Mouse (Mus musculus) midbrain, embryonic 12.5 days (tissue): Measurements from ENCODE around the gene Dcaf12. TPM values are rescaled to one million over a fixed set of nuclear protein-coding genes. Genes with fewer than 3 reads are reported as not detected.
A peak's percentile ranks its signal among the peaks of the same experiment; 100 is the strongest.

Experiments used
- ATAC-seq: fragments of 200-750 bp; cut with Nextera tagmentation; 2 replicates; pipeline ENCODE4 v1.8.0; 2017; ENCODE audit warnings: low read depth, moderate TSS enrichment, moderate library complexity; ENCODE audit not compliant: low FRiP score
- H3K27ac ChIP-seq: fragments of 300-500 bp; sonication (generic); replicated peaks from 2 replicates; pipeline ENCODE4 v1.5.1; 2016; ENCODE audit warnings: mild to moderate bottlenecking
- H3K27me3 ChIP-seq: fragments of 300-500 bp; sonication (generic); 2 replicates; pipeline ENCODE4 v1.6.1; 2016; ENCODE audit warnings: mild to moderate bottlenecking
- H3K36me3 ChIP-seq: fragments of 300-500 bp; sonication (generic); 2 replicates; pipeline ENCODE4 v1.6.1; 2016
- H3K4me1 ChIP-seq: fragments of 300-500 bp; sonication (generic); 2 replicates; pipeline ENCODE4 v1.6.1; 2016
- H3K4me2 ChIP-seq: fragments of 300-500 bp; sonication (generic); replicated peaks from 2 replicates; pipeline ENCODE4 v1.6.1; 2016; ENCODE audit warnings: mild to moderate bottlenecking, moderate library complexity
- H3K4me3 ChIP-seq: fragments of 300-500 bp; sonication (generic); 2 replicates; pipeline ENCODE4 v1.5.1; 2016; ENCODE audit warnings: mild to moderate bottlenecking
- H3K9ac ChIP-seq: fragments of 300-500 bp; sonication (generic); replicated peaks from 2 replicates; pipeline ENCODE4 v1.6.1; 2016; ENCODE audit warnings: mild to moderate bottlenecking, moderate library complexity
- H3K9me3 ChIP-seq: fragments of 300-500 bp; sonication (generic); 2 replicates; pipeline ENCODE4 v1.6.1; 2016; ENCODE audit warnings: mild to moderate bottlenecking
- WGBS: fragments of 180-500 bp; shearing (Covaris S2); methylation state at CpG from one replicate; pipeline ENCODE4 v1.1.7; 2016; 5-methylcytosine and 5-hydroxymethylcytosine counted together
- polyA plus RNA-seq: library from polyadenylated mRNA; unstranded; fragments of >200 nt; fragmentation: Nextera tagmentation; extraction: Ambion mirVana; gene quantifications from 2 replicates; pipeline ENCODE4 v1.2.1, GENCODE M21; 2016

Gene Dcaf12
- polyA plus RNA-seq, 1 experiment from 2014 or later: 73.1 TPM

DNA sequence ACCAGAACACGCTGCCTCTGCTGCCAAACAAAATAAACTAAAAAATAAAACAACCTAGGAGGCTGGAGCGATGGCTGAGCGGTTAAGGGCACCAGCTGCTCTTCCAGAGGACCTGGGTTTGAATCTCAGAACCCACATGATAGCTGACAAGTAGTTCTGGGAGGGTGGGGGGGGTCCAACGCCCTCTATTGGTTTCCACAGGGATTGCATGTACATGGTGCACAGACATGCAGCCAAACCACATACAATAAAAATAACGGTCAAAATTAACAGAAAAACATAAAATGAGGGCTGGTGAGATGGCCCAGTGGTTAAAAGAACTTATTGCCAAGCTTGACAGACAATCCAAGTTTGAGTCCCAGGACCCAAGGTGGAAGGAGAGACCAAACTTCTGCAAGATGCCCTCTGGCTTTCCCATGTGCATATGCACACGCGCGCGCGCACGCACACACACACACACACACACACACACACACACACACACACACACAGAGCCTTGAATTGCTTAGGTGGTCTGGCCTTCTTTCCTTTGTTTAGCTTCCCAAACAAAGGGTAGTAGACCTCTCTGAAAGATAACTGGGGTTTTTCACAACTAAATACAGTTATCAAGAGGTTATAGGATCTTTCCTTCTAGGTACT lies 26.3 kb upstream of the Dcaf12 start:
- ATAC-seq: no peak
- Histone ChIP-seq H3K36me3 (no peaks in the 10 kb centered on the region), H3K27ac (no peak overlapping the region), H3K4me1 (no peaks in the 10 kb centered on the region), H3K4me2 (no peak overlapping the region), H3K27me3 (no peaks in the 10 kb centered on the region), H3K4me3 (no peak overlapping the region), H3K9me3 (no peaks in the 10 kb centered on the region), H3K9ac (no peak overlapping the region)
- 82% methylated on average over 11 of the region's 11 CpGs for WGBS

DNA sequence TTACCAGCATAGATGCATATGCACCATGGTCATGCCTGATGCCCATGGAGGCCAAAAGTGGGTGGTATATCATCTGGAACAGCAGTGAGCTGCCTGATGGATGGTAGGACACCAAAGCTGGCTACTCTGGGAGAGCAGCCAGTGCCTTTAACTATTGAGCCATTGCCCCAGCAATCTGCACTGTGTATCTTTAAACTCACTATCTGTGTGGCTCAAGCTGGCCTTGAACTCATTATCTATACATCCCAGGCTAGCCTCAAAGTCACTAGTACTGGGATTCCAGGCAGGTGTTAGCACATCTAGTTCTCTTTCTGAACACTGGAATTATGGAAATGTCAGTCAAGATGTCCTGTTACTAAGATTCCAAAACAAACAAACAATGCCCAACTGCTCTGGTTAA lies 21.9 kb upstream of the Dcaf12 start:
- no peaks in the 10 kb centered on the region for H3K9me3 ChIP-seq
- no peaks in the 10 kb centered on the region for H3K27me3 ChIP-seq
- H3K36me3 ChIP-seq: no peaks in the 10 kb centered on the region
- ATAC-seq: no peak
- no peak overlapping the region for H3K9ac ChIP-seq
- H3K4me3 ChIP-seq: no peak overlapping the region
- H3K4me1 ChIP-seq: no peaks in the 10 kb centered on the region
- no peak overlapping the region for H3K4me2 ChIP-seq
- no peak overlapping the region for H3K27ac ChIP-seq

DNA sequence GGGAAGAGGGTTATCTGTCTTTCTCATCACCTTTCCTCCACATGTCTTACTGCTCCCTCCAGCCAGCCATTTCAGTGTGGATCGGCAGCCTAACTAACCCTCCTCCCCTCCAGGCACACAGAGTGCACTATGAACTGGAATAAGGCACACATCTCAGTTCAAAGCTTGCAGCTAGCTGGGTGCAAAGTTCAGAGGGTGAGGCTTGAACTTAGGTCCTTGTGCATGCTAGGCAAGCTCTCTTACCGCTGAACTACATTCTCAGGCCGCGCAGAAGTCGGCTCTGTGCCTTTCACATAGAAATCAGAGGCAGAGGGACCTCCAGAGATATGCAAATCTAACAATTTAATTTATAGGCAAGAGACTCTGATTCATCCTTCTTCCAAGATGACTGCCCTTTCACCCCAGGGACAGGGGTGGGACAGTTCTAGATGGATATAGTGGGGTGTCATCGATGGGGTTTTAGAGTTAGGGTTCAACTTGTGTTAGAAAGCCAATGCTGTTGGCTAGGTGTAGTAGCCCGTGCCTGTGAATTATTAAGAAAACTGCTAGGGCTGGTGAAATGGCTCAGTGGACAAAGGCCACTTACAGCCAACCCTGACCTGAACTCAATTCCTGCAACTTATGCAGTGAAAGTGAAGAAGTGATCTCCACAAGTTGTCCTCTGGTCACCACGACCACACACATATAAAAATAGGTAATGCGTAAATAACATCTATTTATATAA lies 17.2 kb upstream of the Dcaf12 start:
- H3K4me2 ChIP-seq: no peak overlapping the region
- 89% methylated on average over 9 of the region's 9 CpGs for WGBS
- H3K36me3 ChIP-seq: no peaks in the 10 kb centered on the region
- H3K9me3 ChIP-seq: no peaks in the 10 kb centered on the region
- no peak overlapping the region for H3K4me3 ChIP-seq
- H3K27me3 ChIP-seq: no peaks in the 10 kb centered on the region
- H3K4me1 ChIP-seq: no peaks in the 10 kb centered on the region
- H3K9ac ChIP-seq: no peak overlapping the region
- no peak overlapping the region for H3K27ac ChIP-seq
- ATAC-seq: no peak

DNA sequence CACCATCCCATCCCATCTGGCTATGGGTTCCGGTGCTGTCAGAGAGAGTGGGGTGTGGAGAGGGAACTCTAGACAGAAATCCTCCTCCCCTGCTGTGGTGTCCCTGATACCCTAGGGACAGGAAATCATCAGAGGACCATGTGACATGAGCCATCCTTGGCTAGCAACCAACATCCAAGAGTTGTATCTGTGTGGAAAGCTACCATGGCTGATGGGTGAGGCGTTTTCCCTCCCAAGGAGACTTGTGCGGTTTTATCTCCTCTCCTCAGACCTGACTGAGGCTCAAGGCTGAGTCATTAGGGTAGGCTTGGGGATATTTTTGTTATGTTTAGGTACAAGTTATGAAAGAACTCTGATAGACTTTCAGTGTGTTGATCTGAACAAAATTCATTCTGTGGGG lies 16.4 kb upstream of the Dcaf12 start:
- no peak overlapping the region for H3K4me3 ChIP-seq
- ATAC-seq: no peak
- WGBS: 88% methylated on average over 3 of the region's 3 CpGs
- no peaks in the 10 kb centered on the region for H3K9me3 ChIP-seq
- H3K27me3 ChIP-seq: no peaks in the 10 kb centered on the region
- H3K4me2 ChIP-seq: no peak overlapping the region
- no peaks in the 10 kb centered on the region for H3K36me3 ChIP-seq
- H3K9ac ChIP-seq: no peak overlapping the region
- no peaks in the 10 kb centered on the region for H3K4me1 ChIP-seq
- no peak overlapping the region for H3K27ac ChIP-seq

DNA sequence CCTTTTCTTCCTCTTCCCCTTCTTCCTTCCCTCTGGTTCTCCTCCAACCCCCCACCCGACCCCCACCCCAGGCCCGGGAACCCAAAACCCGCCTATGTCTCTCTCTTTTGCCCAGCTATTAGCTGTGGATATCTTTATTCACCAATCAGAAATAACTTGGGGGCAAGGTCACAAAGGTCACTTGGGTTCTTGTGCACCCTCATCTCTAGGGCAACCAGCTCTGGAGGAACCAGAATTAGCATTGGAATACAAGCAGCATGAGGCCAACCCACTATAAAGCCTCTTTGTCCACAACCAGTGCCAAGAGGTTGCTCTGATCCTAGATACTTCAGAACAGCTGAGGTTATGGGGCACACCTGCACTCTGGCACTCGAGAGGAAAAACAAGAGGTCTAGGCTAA lies 14.8 kb upstream of the Dcaf12 start:
- Histone ChIP-seq H3K36me3 (no peaks in the 10 kb centered on the region), H3K4me1 (no peaks in the 10 kb centered on the region), H3K27ac (no peak overlapping the region), H3K4me3 (no peak overlapping the region), H3K9me3 (no peaks in the 10 kb centered on the region), H3K9ac (no peak overlapping the region), H3K27me3 (no peaks in the 10 kb centered on the region), H3K4me2 (no peak overlapping the region)
- no peak for ATAC-seq
- 35% methylated on average over 4 of the region's 4 CpGs for WGBS

DNA sequence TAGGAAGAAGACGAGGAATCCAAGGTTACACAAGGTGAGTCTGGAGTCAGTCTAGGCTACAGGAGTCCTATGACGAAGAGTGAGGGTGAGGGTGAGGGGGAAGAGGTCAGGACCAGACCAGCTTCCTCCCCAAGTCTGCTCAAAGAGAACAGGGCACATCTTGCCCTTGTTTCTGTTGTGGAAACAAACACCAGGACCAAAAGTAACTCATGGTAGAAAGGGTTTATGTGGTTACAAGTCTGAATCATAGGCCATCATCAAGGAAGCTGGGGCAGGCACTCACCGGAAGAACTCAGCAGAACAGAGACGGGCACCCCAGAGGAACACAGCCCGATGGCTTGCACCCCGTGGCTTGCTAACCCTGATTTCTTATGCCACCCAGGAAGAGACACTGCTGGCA lies 12.2 kb upstream of the Dcaf12 start:
- Histone ChIP-seq H3K27me3 (no peaks in the 10 kb centered on the region), H3K27ac (no peak overlapping the region), H3K9me3 (no peaks in the 10 kb centered on the region), H3K4me1 (no peaks in the 10 kb centered on the region), H3K4me3 (no peak overlapping the region), H3K9ac (no peak overlapping the region), H3K4me2 (no peak overlapping the region), H3K36me3 (no peaks in the 10 kb centered on the region)
- 89% methylated on average over 6 of the region's 6 CpGs for WGBS
- no peak for ATAC-seq

DNA sequence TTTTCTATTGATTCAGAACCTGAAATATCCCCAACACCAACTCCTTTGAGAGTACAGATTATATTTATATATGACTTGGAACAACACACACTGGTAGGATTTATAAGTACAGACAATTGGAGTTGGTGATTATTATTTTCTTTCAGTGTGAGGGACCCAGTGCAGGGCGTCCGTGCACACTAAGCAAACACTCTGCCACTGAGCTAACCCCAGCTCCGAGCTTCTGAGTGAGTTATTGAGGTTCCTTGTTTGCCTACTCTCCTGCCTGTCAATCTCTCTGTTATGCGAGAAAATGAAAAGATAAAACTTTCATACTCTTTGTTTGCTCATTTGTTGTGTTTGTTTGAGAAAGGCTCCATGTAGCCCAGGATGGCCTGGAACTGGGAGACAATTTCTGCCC lies 6.3 kb upstream of the Dcaf12 start:
- Histone ChIP-seq H3K9ac (no peak overlapping the region), H3K9me3 (no peaks in the 10 kb centered on the region), H3K4me2 (no peak overlapping the region), H3K4me3 (no peak overlapping the region), H3K27ac (no peak overlapping the region), H3K27me3 (no peaks in the 10 kb centered on the region), H3K4me1 (no peaks in the 10 kb centered on the region), H3K36me3 (no peaks in the 10 kb centered on the region)
- 73% methylated on average over 4 of the region's 4 CpGs for WGBS
- ATAC-seq: no peak

DNA sequence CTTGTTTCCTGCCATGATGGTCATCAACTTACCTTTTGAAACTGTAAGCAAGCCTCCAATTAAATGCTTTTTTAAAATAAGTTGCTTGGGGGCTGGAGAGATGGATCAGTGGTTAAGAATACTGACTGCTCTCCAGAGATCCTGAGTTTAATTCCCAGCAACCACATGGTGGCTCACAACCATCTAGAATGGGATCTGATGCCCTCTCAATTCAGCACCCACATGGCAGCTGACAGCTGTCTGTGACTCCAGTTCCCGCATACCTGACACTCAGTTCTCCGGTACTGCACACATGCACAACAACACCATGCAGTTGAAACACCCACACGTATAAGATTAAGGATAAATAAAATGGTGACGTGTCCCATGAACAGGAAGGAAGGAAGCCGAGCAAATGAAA lies 3.6 kb upstream of the Dcaf12 start:
- H3K27me3 ChIP-seq: no peaks in the 10 kb centered on the region
- peaks cover 14% of the 10 kb centered on the region for H3K4me1 ChIP-seq
- H3K4me3 ChIP-seq: no peak overlapping the region
- H3K27ac ChIP-seq: no peak overlapping the region
- H3K36me3 ChIP-seq: no peaks in the 10 kb centered on the region
- no peaks in the 10 kb centered on the region for H3K9me3 ChIP-seq
- no peak for ATAC-seq
- no peak overlapping the region for H3K9ac ChIP-seq
- no peak overlapping the region for H3K4me2 ChIP-seq
- 86% methylated on average over 5 of the region's 5 CpGs for WGBS

DNA sequence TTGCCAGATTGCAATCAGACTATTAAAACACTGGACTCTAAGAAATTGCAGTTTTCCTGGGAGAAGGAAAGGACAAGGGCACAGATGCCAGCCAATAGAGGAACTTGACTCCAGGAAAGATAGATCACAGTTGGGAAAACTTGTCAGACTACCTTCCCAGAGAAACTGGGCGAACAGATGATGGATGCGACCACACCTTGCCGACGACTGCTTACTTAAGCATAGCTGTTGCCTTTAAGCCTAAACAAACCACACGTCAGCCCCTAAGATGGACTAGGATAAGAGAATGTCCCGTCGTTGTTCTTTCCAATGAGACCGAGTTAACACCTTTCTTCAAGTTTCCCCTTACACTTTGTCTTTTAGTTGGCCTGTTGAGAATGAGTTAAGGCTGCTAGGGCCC lies 484 bp upstream of the Dcaf12 start:
- peak overlapping the region; percentile 97 for H3K9ac ChIP-seq
- H3K4me2 ChIP-seq: peak overlapping the region; percentile 89
- H3K9me3 ChIP-seq: no peaks in the 10 kb centered on the region
- peak overlapping the region; percentile 91 for H3K27ac ChIP-seq
- 63% methylated on average over 8 of the region's 8 CpGs for WGBS
- no peaks in the 10 kb centered on the region for H3K27me3 ChIP-seq
- no peak; the same call in 1 of the 2 replicates for ATAC-seq
- H3K36me3 ChIP-seq: peaks cover 15% of the 10 kb centered on the region
- peak overlapping the region; percentile 99 for H3K4me3 ChIP-seq
- H3K4me1 ChIP-seq: peaks cover 19% of the 10 kb centered on the region

DNA sequence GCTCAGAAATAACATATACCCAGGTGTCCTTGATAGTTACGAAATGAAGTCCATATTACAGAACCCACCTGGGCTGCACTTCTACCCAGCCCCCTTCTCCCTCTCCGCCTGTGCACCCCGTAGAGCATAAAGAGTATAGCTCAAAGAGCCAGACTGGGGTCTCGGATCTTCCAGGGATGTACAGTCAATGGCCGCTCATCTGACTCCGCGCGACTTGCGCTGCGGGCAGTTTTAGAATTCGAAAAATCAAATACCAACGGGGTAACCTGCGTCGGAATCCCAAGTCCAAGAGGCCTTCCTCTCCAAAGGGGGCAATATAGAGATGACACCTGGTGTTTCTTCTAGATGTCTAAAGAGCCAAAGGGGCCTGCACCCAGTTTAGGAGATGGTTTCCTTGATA lies 967 bp downstream of the Dcaf12 start:
- Histone ChIP-seq H3K27ac (peak overlapping the region; percentile 91), H3K4me3 (peak overlapping the region; percentile 99), H3K27me3 (no peaks in the 10 kb centered on the region), H3K4me2 (peak overlapping the region; percentile 89), H3K36me3 (peaks cover 30% of the 10 kb centered on the region), H3K9me3 (no peaks in the 10 kb centered on the region), H3K4me1 (peaks cover 19% of the 10 kb centered on the region), H3K9ac (peak overlapping the region; percentile 97)
- WGBS: 17% methylated on average over 14 of the region's 14 CpGs
- no peak for ATAC-seq

DNA sequence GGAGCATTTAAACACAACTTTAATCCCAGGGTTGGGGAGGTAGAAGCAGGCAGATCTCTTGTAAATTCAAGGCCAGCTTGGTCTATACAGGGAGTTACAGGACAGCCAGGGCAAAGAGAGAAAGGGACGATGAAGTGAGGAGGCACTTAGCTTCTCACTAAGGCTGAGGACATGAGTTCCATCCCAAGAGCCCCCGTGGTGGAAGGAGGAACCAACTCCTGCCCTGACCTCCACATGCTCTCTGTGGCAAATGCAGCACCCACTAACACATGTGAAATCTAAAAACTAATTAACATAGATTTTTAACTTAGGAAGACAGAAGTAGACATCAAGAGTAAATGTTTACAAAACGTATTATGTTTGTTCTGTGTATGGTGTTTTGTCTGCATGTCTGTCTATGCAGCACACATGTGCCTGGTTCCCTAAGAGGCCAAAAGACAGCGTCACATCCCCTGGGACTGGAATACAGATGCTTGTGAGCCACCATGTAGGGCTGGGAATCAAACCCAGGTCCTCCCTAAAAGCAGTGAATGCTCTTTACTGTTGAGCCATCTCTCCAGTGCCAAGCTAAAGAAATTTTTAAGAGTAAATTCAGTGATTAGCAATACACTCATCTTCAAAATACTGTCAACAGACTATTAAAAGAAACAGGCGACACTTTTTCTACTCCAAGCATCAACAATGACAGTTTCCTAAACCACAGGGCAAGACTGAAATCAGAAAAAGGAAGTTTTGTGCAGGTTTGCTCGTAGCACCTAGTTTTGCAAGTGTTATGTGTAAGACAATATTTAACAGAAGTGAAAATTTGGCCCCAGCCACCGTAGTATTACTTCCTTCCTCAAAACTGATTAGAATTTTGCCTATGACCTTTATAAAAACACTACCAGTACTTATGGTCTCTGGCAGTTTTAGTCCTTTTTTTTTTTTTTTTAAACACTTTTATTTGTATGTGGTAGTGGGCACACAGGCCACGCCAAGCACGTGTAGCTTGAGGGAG lies 3.8 kb downstream of the Dcaf12 start:
- no peak overlapping the region for H3K27ac ChIP-seq
- no peak overlapping the region for H3K4me3 ChIP-seq
- no peak overlapping the region for H3K4me2 ChIP-seq
- 95% methylated on average over 9 of the region's 9 CpGs for WGBS
- peaks cover 38% of the 10 kb centered on the region for H3K36me3 ChIP-seq
- H3K9me3 ChIP-seq: no peaks in the 10 kb centered on the region
- H3K9ac ChIP-seq: no peak overlapping the region
- H3K4me1 ChIP-seq: peaks cover 19% of the 10 kb centered on the region
- no peak for ATAC-seq
- H3K27me3 ChIP-seq: no peaks in the 10 kb centered on the region

DNA sequence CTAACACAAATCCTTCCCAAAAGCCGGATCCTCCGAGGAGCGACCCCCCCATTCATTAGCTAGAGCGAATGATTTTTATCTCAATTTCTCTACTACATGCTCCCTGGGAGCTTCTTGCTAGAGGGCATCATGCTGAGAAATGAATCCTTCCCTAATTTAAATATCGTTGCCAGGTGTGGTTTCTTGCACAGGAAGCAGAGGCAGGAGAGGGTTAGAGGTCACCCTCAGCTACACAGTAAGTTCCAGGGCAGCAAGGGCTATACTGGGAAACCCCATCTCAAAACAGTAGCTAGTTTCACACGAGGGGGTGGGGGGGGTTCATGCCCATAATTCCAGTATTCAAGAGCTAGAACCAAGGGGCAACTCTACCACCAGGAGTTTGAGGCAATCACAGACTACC lies 7.3 kb downstream of the Dcaf12 start:
- H3K4me1 ChIP-seq: no peaks in the 10 kb centered on the region
- no peaks in the 10 kb centered on the region for H3K9me3 ChIP-seq
- no peak overlapping the region for H3K4me2 ChIP-seq
- no peak overlapping the region for H3K9ac ChIP-seq
- H3K4me3 ChIP-seq: no peak overlapping the region
- 86% methylated on average over 6 of the region's 6 CpGs for WGBS
- H3K27me3 ChIP-seq: no peaks in the 10 kb centered on the region
- H3K36me3 ChIP-seq: peaks cover 47% of the 10 kb centered on the region
- H3K27ac ChIP-seq: no peak overlapping the region
- no peak for ATAC-seq
